Mouse (Mus musculus): ENCODE measurements around the gene Usp32.

Gene Usp32

GRCm38 (mm10) chr11:84945841-84946240 is 194.1 kb downstream of the Usp32 start:
- DNase-seq, result no peak

- DNase-seq, result no peak
Measured at GRCm38 (mm10) chr11:84944639-84945435, 195.1 kb downstream of the Usp32 start.

- DNase-seq, result no peak
Measured at GRCm38 (mm10) chr11:84943948-84944347, 196.0 kb downstream of the Usp32 start.

GRCm38 (mm10) chr11:84940140-84940539 is 199.8 kb downstream of the Usp32 start:
- DNase-seq, result no peak

- DNase-seq, result peak; percentile 69
Measured at GRCm38 (mm10) chr11:84939508-84940053, 200.4 kb downstream of the Usp32 start.

Data from right cerebral cortex, adult 18-20 months (tissue).